Mouse (Mus musculus): ENCODE data around the gene Ifnar1.

Gene Ifnar1

GRCm38 (mm10) chr16:91461066-91461638 lies 23.9 kb upstream of the Ifnar1 start:
- DNase-seq (ENCODE audit: low spot score): no peak

- no peak for DNase-seq (ENCODE audit: low spot score)
Observed at GRCm38 (mm10) chr16:91461773-91462181, 23.3 kb upstream of the Ifnar1 start.

GRCm38 (mm10) chr16:91462644-91463043 lies 22.4 kb upstream of the Ifnar1 start:
- no peak for DNase-seq (ENCODE audit: low spot score)

GRCm38 (mm10) chr16:91463400-91463799 lies 21.6 kb upstream of the Ifnar1 start:
- no peak for DNase-seq (ENCODE audit: low spot score)

- no peak for DNase-seq (ENCODE audit: low spot score)
Observed at GRCm38 (mm10) chr16:91463836-91464400, 21.1 kb upstream of the Ifnar1 start.

GRCm38 (mm10) chr16:91464594-91465504 lies 20.2 kb upstream of the Ifnar1 start:
- peak; percentile 87 for DNase-seq (ENCODE audit: low spot score)

GRCm38 (mm10) chr16:91465505-91466240 lies 19.4 kb upstream of the Ifnar1 start:
- no peak for DNase-seq (ENCODE audit: low spot score)

- DNase-seq (ENCODE audit: low spot score): no peak
Observed at GRCm38 (mm10) chr16:91466566-91466965, 18.5 kb upstream of the Ifnar1 start.

GRCm38 (mm10) chr16:91470470-91470869 lies 14.6 kb upstream of the Ifnar1 start:
- no peak for DNase-seq (ENCODE audit: low spot score)

- no peak for DNase-seq (ENCODE audit: low spot score)
Observed at GRCm38 (mm10) chr16:91471481-91471880, 13.6 kb upstream of the Ifnar1 start.

- DNase-seq (ENCODE audit: low spot score): no peak
Observed at GRCm38 (mm10) chr16:91475753-91476152, 9.3 kb upstream of the Ifnar1 start.

- no peak for DNase-seq (ENCODE audit: low spot score)
Observed at GRCm38 (mm10) chr16:91478067-91478466, 7.0 kb upstream of the Ifnar1 start.

- DNase-seq (ENCODE audit: low spot score): no peak
Observed at GRCm38 (mm10) chr16:91480517-91480916, 4.5 kb upstream of the Ifnar1 start.

- DNase-seq (ENCODE audit: low spot score): no peak
Observed at GRCm38 (mm10) chr16:91484387-91484786, 651 bp upstream of the Ifnar1 start.

- DNase-seq (ENCODE audit: low spot score): no peak
Observed at GRCm38 (mm10) chr16:91485841-91486240, 803 bp downstream of the Ifnar1 start.

- no peak for DNase-seq (ENCODE audit: low spot score)
Observed at GRCm38 (mm10) chr16:91488066-91488465, 3.0 kb downstream of the Ifnar1 start.

GRCm38 (mm10) chr16:91490897-91491296 lies 5.9 kb downstream of the Ifnar1 start:
- DNase-seq (ENCODE audit: low spot score): no peak

- DNase-seq (ENCODE audit: low spot score): no peak
Observed at GRCm38 (mm10) chr16:91491473-91491872, 6.4 kb downstream of the Ifnar1 start.

GRCm38 (mm10) chr16:91495501-91495900 lies 10.5 kb downstream of the Ifnar1 start:
- DNase-seq (ENCODE audit: low spot score): no peak

- DNase-seq (ENCODE audit: low spot score): no peak
Observed at GRCm38 (mm10) chr16:91496206-91496605, 11.2 kb downstream of the Ifnar1 start.

GRCm38 (mm10) chr16:91496766-91497165 lies 11.7 kb downstream of the Ifnar1 start:
- DNase-seq (ENCODE audit: low spot score): no peak

GRCm38 (mm10) chr16:91498041-91498440 lies 13.0 kb downstream of the Ifnar1 start:
- no peak for DNase-seq (ENCODE audit: low spot score)
